Mouse (Mus musculus) spleen, adult 2 months (tissue): ENCODE results near the gene Fam84b.

Experiments used
- CTCF ChIP-seq: fragments of 200-500 bp; IDR thresholded peaks from 2 replicates; pipeline ENCODE4 v1.5.1; 2011; ENCODE audit warnings: mild to moderate bottlenecking, inconsistent platforms; ENCODE audit not compliant: insufficient read depth, insufficient read length, insufficient replicate concordance; ENCODE audit errors: extremely low read depth
- POLR2A ChIP-seq: fragments of 200-500 bp; IDR thresholded peaks from 2 replicates; pipeline ENCODE4 v1.6.1; 2011; ENCODE audit warnings: low read depth, low read length, inconsistent platforms

DNA sequence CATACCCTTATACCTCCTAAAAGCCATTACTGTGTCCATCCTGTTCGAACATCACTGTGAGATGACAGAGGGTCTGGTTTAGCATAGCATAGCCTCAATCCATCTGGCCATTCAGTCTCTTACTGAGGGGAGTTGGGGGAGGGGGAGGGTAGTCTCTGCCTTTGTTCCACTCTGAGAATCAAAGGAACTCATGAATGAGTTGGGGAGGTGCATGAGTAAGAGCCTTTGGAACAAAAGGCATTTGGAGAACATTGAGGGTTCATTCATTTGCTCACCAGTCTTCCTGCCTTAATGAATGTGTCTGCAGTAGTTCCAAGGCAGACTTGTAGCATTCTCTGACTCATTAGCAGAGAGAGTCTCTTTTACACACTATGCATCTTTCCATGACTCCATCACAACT lies 37.1 kb downstream of the Fam84b start:
- TF ChIP-seq CTCF, result no peak
- no peak for TF ChIP-seq POLR2A
